Mouse (Mus musculus) ES-E14 (cell line): ENCODE data around the gene Pitpnc1.

Experiments
- CHD2 ChIP-seq: IDR thresholded peaks from 2 replicates; pipeline ENCODE4 v1.6.1; 2014; ENCODE audit warnings: mild to moderate bottlenecking, low read depth, low read length, inconsistent platforms
- HCFC1 ChIP-seq: IDR thresholded peaks from 2 replicates; pipeline ENCODE4 v1.6.1; 2012; ENCODE audit warnings: low read length, inconsistent platforms, borderline replicate concordance; ENCODE audit not compliant: insufficient read depth
- MAFK ChIP-seq: IDR thresholded peaks from 2 replicates; pipeline ENCODE4 v1.6.1; 2014; ENCODE audit warnings: mild to moderate bottlenecking, low read depth, low read length, inconsistent platforms; ENCODE audit not compliant: insufficient read depth

GRCm38 (mm10) chr11:107422356-107422754 is 48.1 kb downstream of the Pitpnc1 start:
- no peak for TF ChIP-seq HCFC1
- no peak for TF ChIP-seq CHD2
- TF ChIP-seq MAFK = no peak
